Mouse (Mus musculus): Measurements from ENCODE around the gene Lix1. TPM values are rescaled to one million over a fixed set of nuclear protein-coding genes. Genes with fewer than 3 reads are reported as not detected.
A peak's percentile ranks its signal among the peaks of the same experiment; 100 is the strongest.
"Not testable (repeated sequence)": the region's sequence is repeated elsewhere in the genome, so short reads cannot be mapped to it uniquely, and the experiment has no call there.

Lix1 gene
- polyA plus RNA-seq, 1 experiment from 2014 or later, result 34.1 TPM

DNA sequence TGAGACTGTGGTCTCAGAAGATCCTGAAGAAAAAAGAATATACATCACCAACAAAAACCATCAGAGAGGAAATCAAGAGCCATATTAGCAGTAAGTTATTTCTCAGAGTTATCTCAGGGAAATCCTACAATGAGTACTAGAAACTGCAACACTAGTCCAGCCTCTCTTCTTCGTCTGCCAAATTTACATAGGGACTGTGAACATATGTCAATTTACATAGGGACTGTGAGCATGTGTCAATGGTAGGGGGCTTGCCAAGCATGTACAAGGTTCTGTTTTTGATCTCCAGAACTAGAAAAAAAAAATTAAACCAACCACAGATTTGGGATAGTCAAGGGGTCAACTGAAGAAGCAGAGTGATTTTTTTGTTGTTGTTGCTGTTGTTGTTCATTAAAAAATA is 48.6 kb downstream of the Lix1 start:
- no peak overlapping the region for H3K4me2 ChIP-seq (replicated peaks)
- 0 out of 2 replicates have a peak overlapping the region, but pooled peaks have one; percentile 25 for H3K27ac ChIP-seq (replicated peaks)
- H3K4me1 ChIP-seq, result peaks cover 20% of the 10 kb centered on the region
- H3K4me3 ChIP-seq, result no peak overlapping the region
- WGBS, result 60% methylated on average over 1 of the region's 1 CpGs
- peaks cover 8% of the 10 kb centered on the region for H3K36me3 ChIP-seq
- ATAC-seq (replicated peaks), result 0 out of 2 replicates have a peak, but pooled peaks have one; percentile 51
- no peak overlapping the region for H3K9ac ChIP-seq (replicated peaks)
- H3K9me3 ChIP-seq, result no peaks in the 10 kb centered on the region
- no peaks in the 10 kb centered on the region for H3K27me3 ChIP-seq

DNA sequence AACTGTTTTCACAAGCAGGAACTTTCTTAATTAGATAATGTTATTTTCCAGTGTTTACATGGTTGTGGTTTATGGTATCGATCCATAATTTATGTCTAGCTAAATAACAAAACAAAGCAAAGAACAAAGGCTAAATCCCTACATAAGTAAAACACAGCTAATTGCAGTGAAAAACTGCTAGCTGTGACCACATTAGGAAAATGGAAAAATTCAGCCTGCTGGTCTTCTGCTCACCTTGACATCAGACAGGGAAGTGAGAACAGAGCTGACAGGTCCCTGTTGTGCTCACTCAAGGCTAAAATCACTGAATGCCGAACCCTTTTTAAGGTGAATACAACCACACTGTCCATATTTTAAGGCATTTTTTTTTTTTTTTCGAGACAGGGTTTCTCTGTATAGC is 50.1 kb downstream of the Lix1 start:
- Histone ChIP-seq H3K27me3 (no peaks in the 10 kb centered on the region), H3K4me2 (replicated peaks) (no peak overlapping the region), H3K27ac (replicated peaks) (no peak overlapping the region), H3K9ac (replicated peaks) (no peak overlapping the region), H3K4me3 (no peak overlapping the region), H3K36me3 (peaks cover 8% of the 10 kb centered on the region; the same call in 1 of the 2 replicates), H3K4me1 (peaks cover 20% of the 10 kb centered on the region), H3K9me3 (no peaks in the 10 kb centered on the region)
- ATAC-seq (replicated peaks), result no peak
- WGBS, result 77% methylated on average over 3 of the region's 3 CpGs

DNA sequence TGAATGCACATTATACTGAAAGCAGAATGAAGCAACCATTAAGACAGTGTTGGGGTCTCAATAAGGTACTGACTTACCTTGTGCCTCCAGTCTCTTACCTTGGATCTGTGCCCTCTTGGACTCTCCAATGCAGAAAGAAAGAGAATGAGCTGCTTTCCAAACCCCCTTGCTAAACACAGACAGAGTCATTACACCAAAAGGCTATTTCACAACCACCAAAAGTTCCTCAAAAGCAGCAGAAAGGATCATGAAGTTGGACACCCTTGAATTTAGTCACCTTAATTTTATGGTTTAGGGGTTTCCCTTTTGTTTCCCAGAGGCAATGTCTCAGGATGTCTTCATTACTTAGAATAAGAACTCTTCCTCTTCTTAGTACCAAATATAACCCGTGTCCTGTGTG is 52.1 kb downstream of the Lix1 start:
- WGBS, result 91% methylated on average over 1 of the region's 1 CpGs
- H3K27ac ChIP-seq (replicated peaks), result no peak overlapping the region
- no peak overlapping the region for H3K4me3 ChIP-seq
- H3K36me3 ChIP-seq, result peaks cover 8% of the 10 kb centered on the region; the same call in 1 of the 2 replicates
- H3K4me1 ChIP-seq, result peaks cover 8% of the 10 kb centered on the region; the same call in 1 of the 2 replicates
- no peaks in the 10 kb centered on the region for H3K9me3 ChIP-seq
- no peak for ATAC-seq (replicated peaks)
- H3K4me2 ChIP-seq (replicated peaks), result no peak overlapping the region
- H3K9ac ChIP-seq (replicated peaks), result no peak overlapping the region
- no peaks in the 10 kb centered on the region for H3K27me3 ChIP-seq

DNA sequence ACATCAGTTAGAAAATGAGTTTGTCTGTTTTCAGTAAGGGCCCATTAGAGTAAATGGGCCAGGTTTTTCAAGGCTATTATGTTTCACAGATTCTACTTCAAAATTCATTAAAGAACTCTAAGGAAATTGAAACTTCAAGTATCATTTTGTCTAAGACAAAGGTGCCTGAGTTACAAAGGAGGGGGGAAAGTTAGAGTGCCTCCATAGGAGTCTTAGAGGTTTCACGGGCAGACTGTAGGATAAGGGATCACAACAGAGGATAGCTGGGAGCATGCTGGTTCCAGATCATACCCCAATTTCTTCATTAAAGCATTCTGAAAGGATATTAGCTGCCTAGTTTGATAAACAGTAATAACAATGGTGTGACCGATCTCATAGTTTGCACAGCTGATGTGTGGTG is 83.3 kb downstream of the Lix1 start:
- WGBS, result 30% methylated on average over 2 of the region's 2 CpGs

DNA sequence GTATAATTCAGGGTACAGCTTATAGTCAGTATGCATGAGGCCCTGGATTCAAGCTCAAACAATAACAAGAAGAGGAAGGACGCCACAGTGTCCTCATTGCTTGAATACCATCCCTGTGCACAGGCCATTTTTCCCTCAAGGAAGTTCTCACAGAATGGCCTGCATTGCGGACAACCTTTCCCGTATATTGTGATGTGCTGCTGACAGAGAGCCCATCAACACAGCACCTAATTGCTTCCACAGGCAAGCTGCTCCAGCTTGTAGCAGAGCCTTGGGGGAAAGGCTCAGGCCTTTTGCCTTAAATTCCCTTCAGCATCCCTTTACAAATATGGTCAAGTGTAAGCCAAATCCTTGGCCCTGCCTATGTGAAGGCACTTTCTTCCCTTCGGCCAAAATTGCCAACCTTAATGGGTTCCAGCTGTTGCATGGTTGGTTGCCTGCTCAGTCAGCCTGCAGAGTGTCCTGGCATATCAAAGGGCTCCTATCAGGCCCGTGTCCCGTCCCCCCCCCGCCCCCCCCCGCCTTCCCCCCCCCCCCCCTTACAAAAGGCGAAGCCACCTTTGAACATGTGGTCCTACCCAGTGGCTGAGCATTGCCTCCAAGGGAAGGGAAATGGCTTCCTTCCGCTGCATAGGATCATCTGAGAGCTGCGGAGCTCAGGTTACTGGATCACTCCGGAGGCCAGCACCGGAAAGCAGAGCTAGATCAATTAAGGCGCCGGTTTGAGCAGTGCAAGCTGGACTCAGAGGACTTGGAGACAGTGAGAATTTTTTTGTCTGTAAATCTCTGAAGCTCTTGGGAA is 88.5 kb downstream of the Lix1 start:
- H3K27ac ChIP-seq (replicated peaks), result no peak overlapping the region
- H3K9me3 ChIP-seq, result no peaks in the 10 kb centered on the region
- 65% methylated on average over 13 of the region's 15 CpGs for WGBS
- ATAC-seq (replicated peaks), result no peak
- H3K4me3 ChIP-seq, result no peak overlapping the region
- H3K4me2 ChIP-seq (replicated peaks), result no peak overlapping the region
- no peaks in the 10 kb centered on the region for H3K36me3 ChIP-seq
- H3K9ac ChIP-seq (replicated peaks), result no peak overlapping the region
- no peaks in the 10 kb centered on the region for H3K27me3 ChIP-seq
- no peaks in the 10 kb centered on the region for H3K4me1 ChIP-seq

More for the DNA sequence above, 83.3 kb downstream of the Lix1 start:
- H3K4me3 ChIP-seq, result no peak overlapping the region
- no peak overlapping the region for H3K4me2 ChIP-seq (replicated peaks)
- no peaks in the 10 kb centered on the region for H3K9me3 ChIP-seq
- H3K27ac ChIP-seq (replicated peaks), result no peak overlapping the region
- no peak overlapping the region for H3K9ac ChIP-seq (replicated peaks)
- no peaks in the 10 kb centered on the region for H3K36me3 ChIP-seq
- H3K4me1 ChIP-seq, result no peaks in the 10 kb centered on the region
- no peak for ATAC-seq (replicated peaks)
- H3K27me3 ChIP-seq, result no peaks in the 10 kb centered on the region

DNA sequence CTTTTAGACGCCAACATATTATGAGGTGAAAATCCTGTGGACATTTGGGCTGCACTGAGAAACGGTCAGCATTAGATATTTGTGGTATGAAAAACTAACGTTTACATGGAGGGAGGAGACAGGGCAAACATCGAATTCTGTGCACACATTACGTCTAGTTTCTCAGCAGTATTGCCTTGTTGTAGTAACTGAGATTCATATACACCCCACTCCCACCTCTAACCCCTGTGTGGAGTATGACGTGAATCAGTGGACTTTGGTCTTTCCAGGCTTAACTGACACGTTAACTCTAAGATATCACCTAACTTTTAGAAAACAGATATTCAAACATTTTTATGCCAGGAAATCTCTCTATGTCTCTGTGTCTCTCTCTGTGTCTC is 89.1 kb downstream of the Lix1 start:
- no peak overlapping the region for H3K9ac ChIP-seq (replicated peaks)
- H3K4me3 ChIP-seq, result no peak overlapping the region
- H3K4me1 ChIP-seq, result no peaks in the 10 kb centered on the region
- no peak overlapping the region for H3K4me2 ChIP-seq (replicated peaks)
- H3K27ac ChIP-seq (replicated peaks), result no peak overlapping the region
- no peak for ATAC-seq (replicated peaks)
- no peaks in the 10 kb centered on the region for H3K36me3 ChIP-seq
- 89% methylated on average over 7 of the region's 7 CpGs for WGBS
- H3K27me3 ChIP-seq, result no peaks in the 10 kb centered on the region
- H3K9me3 ChIP-seq, result no peaks in the 10 kb centered on the region

DNA sequence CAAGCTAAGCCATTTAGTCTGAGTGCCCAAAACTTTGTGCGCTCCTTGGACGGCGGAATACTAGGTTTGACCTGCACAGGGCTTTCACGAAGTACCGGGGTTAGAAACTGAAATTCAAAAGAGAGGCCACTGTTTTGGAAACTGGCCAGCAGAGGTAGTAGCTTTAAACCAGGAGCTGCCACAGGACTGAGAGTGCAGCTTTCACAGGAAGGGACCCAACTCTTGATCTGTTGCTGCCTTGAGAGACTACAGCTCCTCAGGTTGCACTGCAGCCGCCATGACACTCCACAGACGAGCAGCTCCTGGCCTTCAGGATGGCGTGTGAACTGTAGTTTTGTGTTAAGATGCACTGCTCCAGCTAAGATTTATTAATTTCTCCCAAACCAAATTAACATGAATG is 89.6 kb downstream of the Lix1 start:
- WGBS, result 92% methylated on average over 8 of the region's 8 CpGs
- no peak overlapping the region for H3K27ac ChIP-seq (replicated peaks)

DNA sequence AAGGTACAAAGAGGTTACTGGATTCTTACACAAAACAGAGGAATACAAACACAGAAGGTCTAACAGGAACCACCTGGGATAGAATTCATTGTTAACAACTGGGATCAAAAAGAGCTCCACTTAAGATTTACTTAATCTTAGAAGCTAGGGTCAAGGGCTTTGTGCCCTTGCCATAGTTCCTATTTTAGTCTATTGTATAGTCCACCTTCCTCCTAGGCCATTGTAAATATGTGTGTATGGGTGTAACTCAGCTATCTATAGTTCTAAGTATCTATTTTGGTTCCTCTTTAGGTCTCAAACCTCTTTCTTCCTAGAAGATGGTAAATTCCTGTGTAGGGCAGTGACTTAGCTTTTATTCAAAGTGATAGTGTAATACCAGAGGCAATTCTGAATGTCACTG is 93.8 kb downstream of the Lix1 start:
- not testable (repeated sequence) for H3K9me3 ChIP-seq; H3K4me2 ChIP-seq (replicated peaks); H3K4me3 ChIP-seq; H3K27me3 ChIP-seq; H3K27ac ChIP-seq (replicated peaks); H3K9ac ChIP-seq (replicated peaks); H3K4me1 ChIP-seq; H3K36me3 ChIP-seq; ATAC-seq (replicated peaks)

More for the DNA sequence above, 89.6 kb downstream of the Lix1 start:
- Histone ChIP-seq H3K27me3 (no peaks in the 10 kb centered on the region), H3K9me3 (no peaks in the 10 kb centered on the region), H3K36me3 (no peaks in the 10 kb centered on the region), H3K4me3 (no peak overlapping the region), H3K4me1 (no peaks in the 10 kb centered on the region), H3K4me2 (replicated peaks) (no peak overlapping the region), H3K9ac (replicated peaks) (no peak overlapping the region)
- no peak for ATAC-seq (replicated peaks)

DNA sequence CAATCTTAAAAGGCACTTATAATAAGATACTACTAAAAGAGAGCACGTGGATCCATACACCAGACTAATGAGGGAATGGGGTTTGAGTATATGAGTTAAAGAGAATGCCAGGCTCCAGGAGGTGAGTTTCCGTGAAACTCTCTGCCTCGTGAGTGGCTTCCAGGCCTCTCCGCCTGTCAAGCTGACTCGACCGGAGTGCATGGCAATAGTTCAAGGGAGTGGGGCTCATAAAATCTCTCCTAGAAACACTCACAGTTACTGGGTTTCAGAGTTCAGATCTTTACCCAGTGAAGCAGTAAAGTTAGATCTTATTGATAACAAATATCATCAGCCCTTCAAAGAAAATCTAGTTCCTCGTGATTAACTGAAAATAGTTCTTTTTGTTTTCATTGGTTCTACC is 94.3 kb downstream of the Lix1 start:
- ATAC-seq (replicated peaks), result no peak
- Histone ChIP-seq H3K9me3 (no peaks in the 10 kb centered on the region), H3K9ac (replicated peaks) (no peak overlapping the region), H3K4me2 (replicated peaks) (no peak overlapping the region), H3K4me3 (no peak overlapping the region), H3K27ac (replicated peaks) (no peak overlapping the region), H3K4me1 (peaks cover 9% of the 10 kb centered on the region; the same call in 1 of the 2 replicates), H3K27me3 (no peaks in the 10 kb centered on the region), H3K36me3 (no peaks in the 10 kb centered on the region)
- WGBS, result 92% methylated on average over 7 of the region's 7 CpGs

DNA sequence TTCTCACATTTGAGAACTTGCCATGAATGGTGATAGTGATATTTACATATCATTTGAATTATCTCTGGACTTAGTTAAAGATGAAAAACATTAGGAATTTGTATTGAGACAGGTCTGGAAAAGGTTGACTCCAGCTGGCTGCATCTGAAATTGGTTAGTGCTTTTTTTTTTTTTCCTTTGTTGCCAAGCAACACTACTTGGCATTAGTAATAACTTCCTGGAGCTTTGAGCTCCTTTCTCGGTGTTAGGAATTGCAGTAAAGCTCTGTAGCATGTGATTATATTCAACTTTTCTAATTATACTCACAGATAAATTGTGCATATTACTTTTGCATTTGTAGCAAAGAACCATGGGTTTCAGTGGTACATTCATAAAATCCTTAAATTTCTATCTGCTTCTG is 96.4 kb downstream of the Lix1 start:
- H3K36me3 ChIP-seq, result no peaks in the 10 kb centered on the region
- H3K27ac ChIP-seq (replicated peaks), result no peak overlapping the region
- no peak overlapping the region for H3K9ac ChIP-seq (replicated peaks)
- no peaks in the 10 kb centered on the region for H3K27me3 ChIP-seq
- no peak for ATAC-seq (replicated peaks)
- H3K4me1 ChIP-seq, result peaks cover 9% of the 10 kb centered on the region; the same call in 1 of the 2 replicates
- no peak overlapping the region for H3K4me2 ChIP-seq (replicated peaks)
- H3K9me3 ChIP-seq, result no peaks in the 10 kb centered on the region
- 20% methylated on average over 1 of the region's 1 CpGs for WGBS
- H3K4me3 ChIP-seq, result no peak overlapping the region

DNA sequence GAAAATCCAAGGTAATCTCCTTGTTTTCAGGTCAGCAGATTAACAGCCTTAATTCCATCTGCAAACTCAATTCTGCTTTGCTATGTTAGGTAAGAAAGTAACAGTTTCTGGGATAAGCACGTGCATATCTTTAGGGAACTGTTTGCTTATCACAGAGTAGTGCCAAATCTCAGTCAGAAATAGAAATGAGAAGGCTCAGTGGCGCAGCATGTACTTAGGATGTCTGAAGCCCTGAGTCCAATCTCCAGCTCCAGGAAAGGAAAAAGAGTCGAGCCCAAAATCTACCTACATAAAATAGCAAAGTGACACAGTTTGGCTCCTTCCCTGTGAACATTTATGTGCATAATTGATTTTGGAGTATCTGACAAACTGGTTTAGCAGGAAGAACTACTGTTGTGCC is 96.8 kb downstream of the Lix1 start:
- Histone ChIP-seq H3K9ac (replicated peaks) (no peak overlapping the region), H3K4me3 (no peak overlapping the region), H3K4me2 (replicated peaks) (no peak overlapping the region), H3K9me3 (no peaks in the 10 kb centered on the region), H3K4me1 (peaks cover 9% of the 10 kb centered on the region; the same call in 1 of the 2 replicates), H3K36me3 (no peaks in the 10 kb centered on the region), H3K27me3 (no peaks in the 10 kb centered on the region), H3K27ac (replicated peaks) (no peak overlapping the region)
- WGBS, result 57% methylated on average over 3 of the region's 3 CpGs
- no peak; the same call in 1 of the 2 replicates for ATAC-seq (replicated peaks)

DNA sequence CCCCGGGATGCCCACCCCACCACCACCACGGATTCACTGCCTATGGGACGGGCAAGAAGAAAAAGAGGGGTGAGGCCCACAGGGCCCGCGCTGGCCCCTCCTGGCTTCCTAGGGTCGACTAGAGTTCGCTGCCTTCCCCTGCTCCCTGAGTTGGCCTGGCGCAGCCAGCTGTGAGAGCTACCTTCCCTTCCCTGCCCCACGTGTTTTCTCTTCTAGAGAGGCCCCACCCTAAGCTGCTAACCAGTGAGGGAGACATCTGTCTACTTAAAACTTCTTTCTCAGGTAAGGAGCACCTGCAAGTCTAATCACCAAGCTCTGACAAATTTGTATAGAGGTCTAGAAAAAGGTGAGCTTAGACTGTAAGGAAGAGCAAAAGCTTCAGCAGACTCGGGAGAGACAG is 104.2 kb downstream of the Lix1 start:
- no peaks in the 10 kb centered on the region for H3K9me3 ChIP-seq
- no peaks in the 10 kb centered on the region for H3K27me3 ChIP-seq
- WGBS, result 90% methylated on average over 10 of the region's 10 CpGs
- no peaks in the 10 kb centered on the region for H3K4me1 ChIP-seq
- no peak overlapping the region for H3K9ac ChIP-seq (replicated peaks)
- H3K27ac ChIP-seq (replicated peaks), result no peak overlapping the region
- H3K4me2 ChIP-seq (replicated peaks), result no peak overlapping the region
- H3K4me3 ChIP-seq, result no peak overlapping the region
- H3K36me3 ChIP-seq, result no peaks in the 10 kb centered on the region
- no peak for ATAC-seq (replicated peaks)
